Mouse (Mus musculus) thymus, adult 2 months (tissue): Measurements from ENCODE around the gene Efcc1.

Experiments used
- CTCF ChIP-seq: fragments of 200-500 bp; IDR thresholded peaks from 2 replicates; pipeline ENCODE4 v1.5.1; 2012; ENCODE audit warnings: mild to moderate bottlenecking, control low read depth, low read length, moderate library complexity, borderline replicate concordance; ENCODE audit not compliant: control insufficient read depth, poor library complexity, insufficient read depth; ENCODE audit errors: extremely low read depth
- POLR2A ChIP-seq: fragments of 200-500 bp; IDR thresholded peaks from 2 replicates; pipeline ENCODE4 v1.6.1; 2012; ENCODE audit warnings: mild to moderate bottlenecking, low read length, control low read depth, moderate library complexity; ENCODE audit not compliant: control insufficient read depth, poor library complexity, insufficient read depth; ENCODE audit errors: extremely low read depth

GRCm38 (mm10) chr6:87736923-87737322, 6.3 kb downstream of the Efcc1 start:
- TF ChIP-seq CTCF = no peak
- no peak for TF ChIP-seq POLR2A
